Mouse (Mus musculus): Measurements from ENCODE around the gene Ifna9. TPM values are rescaled to one million over a fixed set of nuclear protein-coding genes. Genes with fewer than 3 reads are reported as not detected.
A peak's percentile ranks its signal among the peaks of the same experiment; 100 is the strongest.
"Not testable (repeated sequence)": the region's sequence is repeated elsewhere in the genome, so short reads cannot be mapped to it uniquely, and the experiment has no call there.

The Ifna9 gene
- not detected in 2 replicates for polyA plus RNA-seq (2015; fragmentation: Nextera tagmentation; extraction: Ambion mirVana)

DNA sequence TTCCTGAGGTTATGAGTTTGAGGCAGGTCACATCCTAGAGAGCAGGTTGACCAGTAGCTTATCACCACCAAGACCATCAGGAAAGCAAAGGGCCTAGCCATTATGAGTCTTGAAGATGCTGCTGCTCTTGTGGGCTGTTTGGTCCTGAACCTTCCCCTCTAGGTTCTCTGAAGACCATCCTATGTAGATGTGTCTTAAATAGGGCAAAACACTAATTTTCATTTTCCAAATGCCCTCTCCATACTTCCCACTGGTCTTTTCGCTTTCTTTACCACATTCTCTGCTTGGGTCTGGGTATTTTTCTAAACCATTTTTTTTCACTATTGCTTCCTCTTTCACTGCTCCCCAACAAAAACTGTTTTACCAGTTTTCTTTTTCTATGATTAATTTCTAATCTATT, at the start of gene Ifna9:
Gene Ifna9 (minus strand): TSS at position 101 of the 400 bp plus-strand sequence.
- no peaks in the 10 kb centered on the region for H3K9me3 ChIP-seq
- no peaks in the 10 kb centered on the region for H3K4me1 ChIP-seq (replicated peaks)
- H3K27ac ChIP-seq (replicated peaks), result no peak within 1 kb of the TSS
- H3K36me3 ChIP-seq, result no peaks in the 10 kb centered on the region
- no peak within 1 kb of the TSS for H3K9ac ChIP-seq
- no peak within 1 kb of the TSS for H3K4me3 ChIP-seq
- no peak for ATAC-seq (ENCODE audit: low read depth)
- WGBS, result 75% methylated on average over 1 of the region's 1 CpGs
- no peak within 1 kb of the TSS for H3K4me2 ChIP-seq
- no peaks in the 10 kb centered on the region for H3K27me3 ChIP-seq

GRCm38 (mm10) chr4:88641077-88641831, 49.1 kb upstream of the Ifna9 start:
- H3K9me3 ChIP-seq, result no peaks in the 10 kb centered on the region
- no peaks in the 10 kb centered on the region for H3K36me3 ChIP-seq
- no peak overlapping the region for H3K27ac ChIP-seq (replicated peaks)
- H3K9ac ChIP-seq, result peak overlapping the region; percentile 31; the same call in 1 of the 2 replicates
- peak overlapping the region; percentile 26 for H3K4me3 ChIP-seq
- H3K4me1 ChIP-seq (replicated peaks), result no peaks in the 10 kb centered on the region
- no peaks in the 10 kb centered on the region for H3K27me3 ChIP-seq
- H3K4me2 ChIP-seq, result peak overlapping the region; percentile 46
- ATAC-seq (ENCODE audit: low read depth), result peak; percentile 93
- WGBS, result 17% methylated on average over 11 of the region's 11 CpGs

- Histone ChIP-seq H3K27ac (replicated peaks) (no peak overlapping the region), H3K36me3 (no peaks in the 10 kb centered on the region), H3K27me3 (no peaks in the 10 kb centered on the region), H3K4me3 (peak overlapping the region; percentile 26), H3K9ac (peak overlapping the region; percentile 31; the same call in 1 of the 2 replicates), H3K4me2 (peak overlapping the region; percentile 46), H3K9me3 (no peaks in the 10 kb centered on the region), H3K4me1 (replicated peaks) (no peaks in the 10 kb centered on the region)
- ATAC-seq (ENCODE audit: low read depth), result no peak
- 67% methylated on average over 8 of the region's 8 CpGs for WGBS
Measured at GRCm38 (mm10) chr4:88640704-88641076, 48.5 kb upstream of the Ifna9 start.

GRCm38 (mm10) chr4:88634311-88634710, 42.1 kb upstream of the Ifna9 start, which contains the start of gene C87499:
Gene C87499 (minus strand): TSS chr4:88634411.
- Histone ChIP-seq H3K4me1 (replicated peaks) (no peaks in the 10 kb centered on the region), H3K27me3 (no peaks in the 10 kb centered on the region), H3K36me3 (no peaks in the 10 kb centered on the region), H3K27ac (replicated peaks) (no peak within 1 kb of the TSS), H3K9me3 (no peaks in the 10 kb centered on the region), H3K4me3 (no peak within 1 kb of the TSS), H3K9ac (no peak within 1 kb of the TSS), H3K4me2 (no peak within 1 kb of the TSS)
- ATAC-seq (ENCODE audit: low read depth), result no peak
- 90% methylated on average over 4 of the region's 4 CpGs for WGBS

- H3K9ac ChIP-seq, result no peak within 1 kb of the TSS
- no peak within 1 kb of the TSS for H3K27ac ChIP-seq (replicated peaks)
- no peaks in the 10 kb centered on the region for H3K9me3 ChIP-seq
- H3K4me2 ChIP-seq, result no peak within 1 kb of the TSS
- no peaks in the 10 kb centered on the region for H3K27me3 ChIP-seq
- H3K4me3 ChIP-seq, result no peak within 1 kb of the TSS
- no peaks in the 10 kb centered on the region for H3K4me1 ChIP-seq (replicated peaks)
- no peaks in the 10 kb centered on the region for H3K36me3 ChIP-seq
- no peak for ATAC-seq (ENCODE audit: low read depth)
Measured at GRCm38 (mm10) chr4:88603276-88603675, 11.1 kb upstream of the Ifna9 start, which contains the start of gene Ifna12. Gene Ifna12 (minus strand): TSS chr4:88603376.

DNA sequence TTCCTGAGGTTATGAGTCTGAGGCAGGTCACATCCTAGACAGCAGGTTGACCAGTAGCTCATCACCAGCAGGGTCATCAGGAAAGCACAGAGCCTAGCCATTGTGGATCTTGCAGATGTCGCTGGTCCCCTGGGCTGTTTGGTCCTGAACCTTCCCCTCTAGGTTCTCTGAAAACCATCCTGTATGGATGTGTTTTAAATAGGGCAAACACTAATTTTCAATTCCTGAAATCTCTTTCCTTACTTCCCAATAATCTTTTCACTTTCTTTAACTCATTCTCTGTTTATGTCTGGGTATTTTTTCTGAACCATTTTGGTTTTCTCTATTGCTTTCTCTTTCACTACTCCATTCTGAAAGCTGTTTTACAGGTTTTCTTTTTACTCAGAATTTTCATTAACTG, 20.5 kb downstream of the Ifna9 start, which contains the start of gene Ifna14:
Gene Ifna14 (minus strand): TSS at position 101 of the 400 bp plus-strand sequence.
- H3K4me2 ChIP-seq, result no peak within 1 kb of the TSS

DNA sequence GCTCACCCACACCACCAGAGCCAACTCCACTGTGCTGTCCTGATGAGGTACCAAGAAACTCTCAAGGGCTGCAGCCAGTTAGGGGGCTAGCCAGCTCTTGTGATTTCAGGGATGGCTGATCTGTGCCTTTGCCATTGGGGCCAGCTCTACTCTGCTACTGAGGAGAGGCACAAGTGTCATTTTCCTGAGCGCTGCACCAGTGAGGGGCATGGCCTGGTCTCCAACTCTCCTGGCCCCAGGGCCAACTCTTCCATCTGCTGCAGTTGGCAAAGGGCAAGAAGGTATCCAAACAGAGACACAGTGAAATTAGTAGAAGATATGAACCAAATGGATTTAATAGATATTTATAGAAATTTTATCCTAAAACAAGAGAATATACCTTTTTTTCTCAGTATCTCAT, 30.4 kb downstream of the Ifna9 start:
- H3K27me3 ChIP-seq, result no peaks in the 10 kb centered on the region
- no peak for ATAC-seq (ENCODE audit: low read depth)
- WGBS, result 100% methylated on average over 1 of the region's 1 CpGs
- no peak overlapping the region for H3K4me2 ChIP-seq
- no peaks in the 10 kb centered on the region for H3K9me3 ChIP-seq
- H3K9ac ChIP-seq, result no peak overlapping the region
- H3K36me3 ChIP-seq, result no peaks in the 10 kb centered on the region
- no peak overlapping the region for H3K27ac ChIP-seq (replicated peaks)
- no peak overlapping the region for H3K4me3 ChIP-seq
- H3K4me1 ChIP-seq (replicated peaks), result no peaks in the 10 kb centered on the region

More for the DNA sequence above, 20.5 kb downstream of the Ifna9 start, which contains the start of gene Ifna14:
- no peak within 1 kb of the TSS for H3K9ac ChIP-seq
- WGBS, result 85% methylated on average over 1 of the region's 1 CpGs
- H3K4me1 ChIP-seq (replicated peaks), result no peaks in the 10 kb centered on the region
- no peak within 1 kb of the TSS for H3K4me3 ChIP-seq
- ATAC-seq (ENCODE audit: low read depth), result no peak
- no peak within 1 kb of the TSS for H3K27ac ChIP-seq (replicated peaks)
- H3K27me3 ChIP-seq, result no peaks in the 10 kb centered on the region
- H3K9me3 ChIP-seq, result no peaks in the 10 kb centered on the region
- H3K36me3 ChIP-seq, result no peaks in the 10 kb centered on the region

DNA sequence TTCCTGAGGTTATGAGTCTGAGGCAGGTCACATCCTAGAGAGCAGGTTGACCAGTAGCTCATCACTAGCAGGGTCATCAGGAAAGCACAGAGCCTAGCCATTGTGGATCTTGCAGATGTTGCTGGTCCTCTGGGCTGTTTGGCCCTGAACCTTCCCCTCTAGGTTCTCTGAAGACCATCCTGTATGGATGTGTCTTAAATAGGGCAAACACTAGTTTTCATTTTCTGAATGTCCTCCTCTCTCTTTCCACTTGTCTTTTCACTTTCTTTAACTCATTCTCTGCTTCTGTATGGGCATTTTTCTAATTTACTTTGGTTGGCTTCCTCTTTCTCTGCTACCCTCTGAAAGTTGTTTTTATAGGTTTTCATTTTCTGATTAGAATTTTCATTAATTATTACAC, 34.0 kb downstream of the Ifna9 start, which contains the start of gene Ifna15:
Gene Ifna15 (minus strand): TSS at position 101 of the 400 bp plus-strand sequence.
- not testable (repeated sequence) for H3K9ac ChIP-seq; H3K4me1 ChIP-seq (replicated peaks); ATAC-seq (ENCODE audit: low read depth); H3K36me3 ChIP-seq; H3K27ac ChIP-seq (replicated peaks); H3K4me2 ChIP-seq; H3K9me3 ChIP-seq; H3K27me3 ChIP-seq; H3K4me3 ChIP-seq

- no peaks in the 10 kb centered on the region for H3K36me3 ChIP-seq
- H3K27ac ChIP-seq (replicated peaks), result no peak overlapping the region
- peak; percentile 61; the same call in 1 of the 2 replicates for ATAC-seq (ENCODE audit: low read depth)
- H3K9ac ChIP-seq, result no peak overlapping the region
- H3K4me2 ChIP-seq, result peak overlapping the region; percentile 50
- peak overlapping the region; percentile 23 for H3K4me3 ChIP-seq
- no peaks in the 10 kb centered on the region for H3K27me3 ChIP-seq
- 33% methylated on average over 22 of the region's 22 CpGs for WGBS
- H3K9me3 ChIP-seq, result no peaks in the 10 kb centered on the region
- H3K4me1 ChIP-seq (replicated peaks), result peaks cover 4% of the 10 kb centered on the region; the same call in 1 of the 2 replicates
Measured at GRCm38 (mm10) chr4:88550161-88550945, 41.8 kb downstream of the Ifna9 start.

GRCm38 (mm10) chr4:88547986-88548385, 44.2 kb downstream of the Ifna9 start:
- H3K4me1 ChIP-seq (replicated peaks), result peaks cover 4% of the 10 kb centered on the region; the same call in 1 of the 2 replicates
- no peaks in the 10 kb centered on the region for H3K27me3 ChIP-seq
- WGBS, result 91% methylated on average over 1 of the region's 1 CpGs
- H3K9ac ChIP-seq, result no peak overlapping the region
- H3K9me3 ChIP-seq, result no peaks in the 10 kb centered on the region
- H3K36me3 ChIP-seq, result no peaks in the 10 kb centered on the region
- H3K4me3 ChIP-seq, result no peak overlapping the region
- no peak for ATAC-seq (ENCODE audit: low read depth)
- H3K4me2 ChIP-seq, result no peak overlapping the region
- H3K27ac ChIP-seq (replicated peaks), result no peak overlapping the region

DNA sequence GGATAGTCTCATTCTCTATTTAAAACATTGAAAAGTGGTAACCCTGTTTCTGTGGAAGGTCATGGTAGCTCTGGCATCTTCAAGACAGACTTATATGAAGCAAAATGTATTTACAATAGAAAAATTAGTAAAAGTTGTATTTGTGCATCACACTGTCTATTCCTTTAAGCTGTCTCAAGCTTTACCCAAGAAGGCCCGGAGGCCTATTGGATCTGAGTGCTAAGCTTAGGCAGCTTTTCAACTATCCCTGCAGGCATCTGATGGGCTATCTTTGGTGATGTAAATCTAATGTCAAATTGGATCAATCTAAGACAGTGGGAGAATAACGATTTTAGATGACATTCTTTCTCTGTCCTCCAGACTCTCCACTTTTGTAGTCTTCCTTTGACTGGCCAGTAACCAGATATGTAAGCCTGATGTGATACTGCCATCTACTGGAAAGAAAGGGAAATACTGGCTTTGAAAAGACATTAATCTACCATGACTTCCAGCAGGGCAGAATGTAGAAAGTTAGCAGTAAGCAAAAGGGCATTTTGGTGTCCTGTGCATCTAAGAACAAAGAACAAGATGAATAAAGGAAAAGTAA, 48.4 kb downstream of the Ifna9 start:
- 48% methylated on average over 2 of the region's 2 CpGs for WGBS
- Histone ChIP-seq H3K36me3 (no peaks in the 10 kb centered on the region), H3K4me1 (replicated peaks) (no peaks in the 10 kb centered on the region), H3K4me2 (no peak overlapping the region), H3K27ac (replicated peaks) (no peak overlapping the region), H3K9ac (no peak overlapping the region), H3K27me3 (no peaks in the 10 kb centered on the region), H3K4me3 (no peak overlapping the region), H3K9me3 (no peaks in the 10 kb centered on the region)
- peak; percentile 72 for ATAC-seq (ENCODE audit: low read depth)
